Mouse (Mus musculus): Measurements from ENCODE around the gene Gm10721.
A peak's percentile ranks its signal among the peaks of the same experiment; 100 is the strongest.
"Not testable (repeated sequence)": the region's sequence is repeated elsewhere in the genome, so short reads cannot be mapped to it uniquely, and the experiment has no call there.

Gene Gm10721

DNA sequence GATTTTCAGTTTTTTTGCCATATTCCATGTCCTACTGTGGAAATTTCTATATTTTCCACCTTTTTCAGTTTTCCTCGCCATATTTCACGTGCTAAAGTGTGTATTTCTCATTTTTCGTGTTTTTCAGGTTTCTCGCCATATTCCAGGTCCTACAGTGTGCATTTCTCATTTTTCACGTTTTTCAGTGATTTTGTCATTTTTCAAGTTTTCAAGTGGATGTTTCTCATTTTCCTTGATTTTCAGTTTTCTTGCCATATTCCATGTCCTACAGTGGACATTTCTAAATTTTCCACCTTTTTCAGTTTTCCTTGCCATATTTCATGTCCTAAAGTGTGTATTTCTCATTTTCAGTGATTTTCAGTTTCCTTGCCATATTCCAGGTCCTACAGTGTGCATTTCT, 13.2 kb downstream of the Gm10721 start:
- not testable (repeated sequence) for DNase-seq

DNA sequence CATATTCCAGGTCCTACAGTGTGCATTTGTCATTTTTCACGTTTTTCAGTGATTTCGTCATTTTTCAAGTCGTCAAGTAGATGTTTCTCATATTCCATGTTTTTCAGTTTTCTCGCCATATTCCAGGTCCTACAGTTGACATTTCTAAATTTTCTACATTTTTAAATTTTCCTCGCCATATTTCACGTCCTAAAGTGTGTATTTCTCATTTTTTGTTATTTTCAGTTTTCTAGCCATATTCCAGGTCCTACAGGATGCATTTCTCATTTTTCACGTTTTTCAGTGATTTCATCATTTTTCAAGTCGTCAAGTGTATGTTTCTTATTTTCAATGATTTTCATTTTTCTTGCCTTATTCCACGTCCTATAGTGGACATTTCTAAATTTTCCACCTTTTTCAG, 13.8 kb downstream of the Gm10721 start:
- not testable (repeated sequence) for DNase-seq

DNA sequence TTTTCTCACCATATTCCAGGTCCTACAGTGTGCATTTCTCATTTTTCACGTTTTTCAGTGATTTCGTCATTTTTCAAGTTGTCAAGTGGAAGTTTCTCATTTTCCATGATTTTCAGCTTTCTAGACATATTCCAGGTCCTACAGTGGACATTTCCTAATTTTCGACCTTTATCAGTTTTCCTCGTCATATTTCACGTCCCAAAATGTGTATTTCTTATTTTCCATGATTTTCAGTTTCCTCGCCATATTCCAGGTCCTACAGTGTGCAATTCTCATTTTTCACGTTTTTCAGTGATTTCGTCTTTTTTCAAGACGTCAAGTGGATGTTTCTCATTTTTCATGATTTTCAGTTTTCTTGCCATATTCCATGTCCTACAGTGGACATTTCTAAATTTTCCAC, 14.3 kb downstream of the Gm10721 start:
- DNase-seq: not testable (repeated sequence)

DNA sequence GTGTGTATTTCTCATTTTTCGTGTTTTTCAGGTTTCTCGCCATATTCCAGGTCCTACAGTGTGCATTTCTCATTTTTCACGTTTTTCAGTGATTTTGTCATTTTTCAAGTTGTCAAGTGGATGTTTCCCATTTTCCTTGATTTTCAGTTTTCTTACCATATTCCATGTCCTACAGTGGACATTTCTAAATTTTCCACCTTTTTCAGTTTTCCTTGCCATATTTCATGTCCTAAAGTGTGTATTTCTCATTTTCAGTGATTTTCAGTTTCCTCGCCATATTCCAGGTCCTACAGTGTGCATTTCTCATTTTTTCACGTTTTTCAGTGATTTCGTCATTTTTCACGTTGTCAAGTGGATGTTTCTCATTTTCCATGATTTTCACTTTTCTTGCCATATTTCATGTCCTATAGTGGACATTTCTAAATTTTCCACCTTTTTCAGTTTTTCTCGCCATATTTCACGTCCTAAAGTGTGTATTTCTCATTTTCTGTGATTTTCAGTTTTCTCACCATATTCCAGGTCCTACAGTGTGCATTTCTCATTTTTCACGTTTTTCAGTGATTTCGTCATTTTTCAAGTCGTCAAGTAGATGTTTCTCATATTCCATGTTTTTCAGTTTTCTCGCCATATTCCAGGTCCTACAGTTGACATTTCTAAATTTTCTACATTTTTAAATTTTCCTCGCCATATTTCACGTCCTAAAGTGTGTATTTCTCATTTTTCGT, 16.5 kb downstream of the Gm10721 start:
- DNase-seq: peak; percentile 89

DNA sequence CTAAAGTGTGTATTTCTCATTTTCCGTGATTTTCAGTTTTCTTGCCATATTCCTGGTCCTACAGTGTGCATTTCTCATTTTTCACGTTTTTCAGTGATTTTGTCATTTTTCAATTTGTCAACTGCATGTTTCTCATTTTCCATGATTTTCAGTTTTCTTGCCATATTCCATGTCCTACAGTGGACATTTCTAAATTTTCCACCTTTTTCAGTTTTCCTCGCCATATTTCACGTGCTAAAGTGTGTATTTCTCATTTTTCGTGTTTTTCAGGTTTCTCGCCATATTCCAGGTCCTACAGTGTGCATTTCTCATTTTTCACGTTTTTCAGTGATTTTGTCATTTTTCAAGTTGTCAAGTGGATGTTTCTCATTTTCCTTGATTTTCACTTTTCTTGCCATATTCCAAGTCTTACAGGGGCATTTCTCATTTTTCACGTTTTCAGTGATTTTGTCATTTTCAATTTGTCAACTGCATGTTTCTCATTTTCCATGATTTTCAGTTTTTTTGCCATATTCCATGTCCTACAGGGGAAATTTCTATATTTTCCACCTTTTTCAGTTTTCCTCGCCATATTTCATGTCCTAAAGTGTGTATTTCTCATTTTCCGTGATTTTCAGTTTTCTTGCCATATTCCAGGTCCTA, 17.9 kb downstream of the Gm10721 start:
- not testable (repeated sequence) for DNase-seq

DNA sequence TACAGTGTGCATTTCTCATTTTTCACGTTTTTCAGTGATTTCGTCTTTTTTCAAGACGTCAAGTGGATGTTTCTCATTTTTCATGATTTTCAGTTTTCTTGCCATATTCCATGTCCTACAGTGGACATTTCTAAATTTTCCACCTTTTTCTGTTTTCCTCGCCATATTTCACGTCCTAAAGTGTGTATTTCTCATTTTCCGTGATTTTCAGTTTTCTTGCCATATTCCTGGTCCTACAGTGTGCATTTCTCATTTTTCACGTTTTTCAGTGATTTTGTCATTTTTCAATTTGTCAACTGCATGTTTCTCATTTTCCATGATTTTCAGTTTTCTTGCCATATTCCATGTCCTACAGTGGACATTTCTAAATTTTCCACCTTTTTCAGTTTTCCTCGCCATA, 21.4 kb downstream of the Gm10721 start, which contains the start of gene Gm17535:
Gene Gm17535 (plus strand): TSS at position 301 of the 400 bp plus-strand sequence.
- not testable (repeated sequence) for DNase-seq

DNA sequence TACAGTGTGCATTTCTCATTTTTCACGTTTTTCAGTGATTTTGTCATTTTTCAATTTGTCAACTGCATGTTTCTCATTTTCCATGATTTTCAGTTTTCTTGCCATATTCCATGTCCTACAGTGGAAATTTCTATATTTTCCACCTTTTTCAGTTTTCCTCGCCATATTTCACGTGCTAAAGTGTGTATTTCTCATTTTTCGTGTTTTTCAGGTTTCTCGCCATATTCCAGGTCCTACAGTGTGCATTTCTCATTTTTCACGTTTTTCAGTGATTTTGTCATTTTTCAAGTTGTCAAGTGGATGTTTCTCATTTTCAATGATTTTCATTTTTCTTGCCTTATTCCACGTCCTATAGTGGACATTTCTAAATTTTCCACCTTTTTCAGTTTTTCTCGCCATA, 23.6 kb downstream of the Gm10721 start, which contains the start of gene Gm10715:
Gene Gm10715 (plus strand): TSS at position 301 of the 400 bp plus-strand sequence.
- DNase-seq: not testable (repeated sequence)

DNA sequence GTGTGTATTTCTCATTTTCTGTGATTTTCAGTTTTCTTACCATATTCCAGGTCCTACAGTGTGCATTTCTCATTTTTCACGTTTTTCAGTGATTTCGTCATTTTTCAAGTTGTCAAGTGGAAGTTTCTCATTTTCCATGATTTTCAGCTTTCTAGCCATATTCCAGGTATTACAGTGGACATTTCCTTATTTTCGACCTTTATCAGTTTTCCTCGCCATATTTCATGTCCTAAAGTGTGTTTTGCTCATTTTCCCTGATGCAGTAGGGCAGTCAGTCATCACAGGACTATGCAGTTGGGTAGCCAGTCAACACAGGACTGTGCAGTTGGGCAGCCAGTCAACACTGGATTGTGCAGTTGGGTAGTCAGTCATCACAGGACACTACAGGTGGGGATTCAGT, 25.2 kb downstream of the Gm10721 start:
- DNase-seq: not testable (repeated sequence)

Measured in heart, adult 11 months (tissue).